Mouse (Mus musculus) megakaryocyte, adult 5-6 weeks (primary cell): Measurements from ENCODE around the gene Gm20388. TPM values are rescaled to one million over a fixed set of nuclear protein-coding genes. Genes with fewer than 3 reads are reported as not detected.

Source experiments
- ATAC-seq: 2 replicates; pipeline ENCODE4 v1.8.0; 2016; ENCODE audit warnings: mild to moderate bottlenecking, inconsistent platforms; ENCODE audit not compliant: poor library complexity, severe bottlenecking
- total RNA-seq, 2 experiments: library from RNA; stranded (forward) in 1 of 2; stranded (reverse) in 1 of 2; fragments of 153-499, 151-499 nt in 1 of 2; fragments of 221-1000, 200-1000 nt in 1 of 2; gene quantifications; 2 replicates each; pipeline versions ENCODE4 v1.2.3 to v1.2.4; 2015 to 2017

Gm20388 gene
- total RNA-seq, 2 experiments from 2014 or later, result 7.6 to 15.5 TPM

DNA sequence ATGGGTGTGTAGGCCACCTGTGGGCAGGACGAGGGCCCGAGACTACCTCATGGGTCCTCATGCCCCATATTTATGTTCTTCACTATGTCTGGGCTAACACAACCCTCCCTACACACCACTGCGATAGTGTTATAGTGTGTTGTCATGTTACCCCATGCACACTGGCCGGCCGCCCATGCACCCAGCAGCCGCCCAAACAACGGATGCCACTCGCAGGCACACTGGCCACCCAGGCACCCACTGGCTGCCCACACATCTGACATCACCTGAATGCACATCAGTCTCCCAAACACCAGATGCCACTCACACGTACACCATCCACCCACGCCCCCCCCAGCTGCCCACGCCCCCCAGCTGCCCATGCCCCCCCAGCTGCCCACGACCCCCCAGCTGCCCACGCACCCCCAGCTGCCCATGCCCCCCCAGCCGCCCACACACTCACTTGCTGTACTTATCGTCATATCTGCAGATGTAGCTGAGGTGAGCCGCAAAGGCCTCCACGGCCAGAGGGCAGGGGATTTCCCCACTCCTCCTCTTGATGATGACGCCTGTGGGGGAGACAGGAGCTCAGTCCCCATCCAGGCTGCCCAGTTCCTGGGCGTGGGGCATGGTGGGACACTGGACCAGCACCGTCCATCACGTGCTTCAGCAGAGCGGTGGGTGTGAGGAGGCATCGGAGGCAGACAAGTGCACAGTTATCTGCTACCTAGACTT is 4460.9 kb downstream of the Gm20388 start:
- no peak for ATAC-seq

GRCm38 (mm10) chr8:124373753-124374152 is 4463.1 kb downstream of the Gm20388 start:
- no peak for ATAC-seq

- ATAC-seq, result no peak
Observed at GRCm38 (mm10) chr8:124375168-124375567, 4464.5 kb downstream of the Gm20388 start.

GRCm38 (mm10) chr8:124375727-124376126 is 4465.1 kb downstream of the Gm20388 start:
- no peak for ATAC-seq

- no peak for ATAC-seq
Observed at GRCm38 (mm10) chr8:124376406-124376805, 4465.8 kb downstream of the Gm20388 start.

- no peak for ATAC-seq
Observed at GRCm38 (mm10) chr8:124379289-124379688, 4468.6 kb downstream of the Gm20388 start.

- ATAC-seq, result no peak
Observed at GRCm38 (mm10) chr8:124382235-124382634, 4471.6 kb downstream of the Gm20388 start.

- no peak for ATAC-seq
Observed at GRCm38 (mm10) chr8:124384336-124384735, 4473.7 kb downstream of the Gm20388 start.

DNA sequence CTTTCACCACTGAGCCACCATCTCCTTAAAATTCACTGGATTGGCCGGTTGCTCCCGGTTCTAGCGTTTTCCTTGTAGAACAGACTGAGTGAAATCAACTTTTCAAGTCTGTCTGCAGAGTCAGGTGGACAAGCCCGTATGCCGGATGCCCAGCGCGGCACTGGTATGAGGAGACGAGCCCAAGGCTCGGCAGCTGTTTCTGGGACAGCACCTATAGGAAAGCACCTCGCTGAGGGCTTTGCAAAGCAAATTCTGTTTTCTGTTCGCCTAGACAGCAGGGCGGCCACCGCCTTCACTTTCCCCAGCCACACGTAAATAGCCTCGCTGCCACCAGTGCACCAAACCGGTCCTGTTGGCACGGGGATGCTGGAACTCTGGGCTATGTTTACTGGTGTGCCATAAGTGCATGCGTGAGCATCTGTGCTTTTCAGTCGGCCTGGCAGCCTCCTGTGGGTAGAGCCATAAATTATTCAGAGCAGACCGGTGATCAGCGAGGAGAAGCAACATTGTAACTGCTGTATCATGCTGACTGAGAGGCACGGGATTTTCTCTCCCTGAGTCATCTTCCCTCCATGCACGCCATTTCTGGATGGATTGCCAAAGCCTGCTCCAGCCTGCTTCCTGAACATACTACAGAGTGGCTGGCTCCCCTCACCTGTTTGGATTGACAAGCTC is 4475.7 kb downstream of the Gm20388 start:
- no peak for ATAC-seq

- ATAC-seq, result no peak
Observed at GRCm38 (mm10) chr8:124389495-124389894, 4478.9 kb downstream of the Gm20388 start.

DNA sequence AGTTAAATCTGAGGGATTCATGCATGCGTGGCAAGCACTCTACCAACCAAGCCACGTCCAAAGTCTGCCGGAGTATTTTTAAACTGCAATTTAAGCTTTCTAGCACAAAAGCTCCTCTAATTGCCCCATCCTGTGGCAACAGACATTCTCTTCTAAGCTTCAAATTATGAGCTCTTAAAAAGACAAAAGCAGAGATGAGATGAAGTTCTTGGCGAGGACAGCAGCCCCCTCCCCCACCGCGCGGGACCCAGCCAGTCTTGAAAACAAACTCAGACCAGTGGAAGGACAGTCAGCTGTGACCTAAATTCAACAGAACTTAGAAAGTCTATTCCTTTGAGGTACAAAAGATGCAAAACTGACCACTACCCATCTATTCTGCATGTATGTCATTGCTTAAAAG is 4480.6 kb downstream of the Gm20388 start:
- ATAC-seq, result no peak

DNA sequence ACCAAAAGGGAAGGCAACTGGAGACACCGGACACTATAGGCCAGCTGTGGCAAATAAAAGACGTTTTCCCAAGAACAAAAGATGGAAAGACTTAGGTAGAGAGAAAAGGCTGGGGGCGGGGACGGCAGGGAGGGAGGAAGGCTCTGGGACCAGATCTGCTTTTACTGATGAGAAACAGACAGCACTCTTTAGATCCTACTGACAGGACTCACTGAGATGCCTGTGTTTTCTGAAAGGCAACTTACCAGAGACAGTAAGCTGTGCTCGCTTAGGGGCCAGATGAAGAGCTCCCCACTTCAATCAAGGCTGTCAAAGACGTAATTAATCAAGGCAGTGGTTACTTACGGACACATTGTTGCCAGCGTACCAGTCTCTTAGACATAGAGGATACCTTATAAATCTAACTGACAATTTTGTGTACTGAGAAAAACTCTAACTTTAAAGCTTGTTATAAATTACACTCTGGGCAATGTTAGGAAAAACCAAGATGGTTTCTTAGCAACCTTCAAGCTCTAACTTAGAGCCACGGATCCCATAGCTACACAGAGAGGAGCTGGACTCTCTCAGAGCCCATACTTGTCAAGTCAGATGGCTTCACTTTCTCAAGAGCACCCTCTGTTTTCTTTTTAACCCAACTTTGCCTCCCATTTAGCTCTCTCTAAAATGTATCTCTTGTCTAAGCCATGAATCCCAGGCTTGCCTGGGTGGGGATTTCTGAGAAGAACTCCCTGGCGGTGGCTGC is 4481.8 kb downstream of the Gm20388 start:
- no peak for ATAC-seq

GRCm38 (mm10) chr8:124393013-124393412 is 4482.4 kb downstream of the Gm20388 start:
- ATAC-seq, result no peak

DNA sequence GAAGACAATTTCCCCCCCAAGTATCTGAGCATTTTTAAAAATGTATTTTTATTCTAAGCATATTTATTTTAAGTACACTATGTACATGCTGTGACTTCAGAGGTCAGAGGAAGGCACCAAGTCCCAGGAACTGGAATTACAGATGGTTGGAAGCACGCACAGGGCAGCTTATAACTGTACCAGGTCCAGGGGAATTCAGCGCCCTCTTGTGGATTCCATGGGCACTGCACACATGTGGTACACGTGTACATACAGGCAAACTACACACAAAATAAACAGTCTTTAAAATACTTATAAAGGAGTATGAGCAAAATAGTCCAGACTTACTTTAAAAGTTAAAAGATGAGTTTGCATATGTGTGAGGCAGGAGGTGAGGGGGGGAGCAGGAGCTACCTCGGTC is 4483.3 kb downstream of the Gm20388 start:
- ATAC-seq, result no peak

GRCm38 (mm10) chr8:124394951-124395350 is 4484.3 kb downstream of the Gm20388 start:
- no peak for ATAC-seq

Other genes with a start within 250 kb of the Gm20388 start
- gene Wfdc1, start 244.5 kb upstream of the Gm20388 start, total RNA-seq (2015), result not detected in 2 replicates
- not detected in 2 replicates for gene Wfdc1, start 244.5 kb upstream of the Gm20388 start, total RNA-seq (2017)
- gene Atp2c2, start 210.8 kb upstream of the Gm20388 start, total RNA-seq (2015), result not detected in 2 replicates
- not detected in 2 replicates for gene Atp2c2, start 210.8 kb upstream of the Gm20388 start, total RNA-seq (2017)
- gene Tldc1, start 132.4 kb upstream of the Gm20388 start, total RNA-seq (2015), result 2.2 and 2.6 TPM in 2 replicates
- gene Tldc1, start 132.4 kb upstream of the Gm20388 start, total RNA-seq (2017), result 2.9 and 4.3 TPM in 2 replicates
- 526 and 619 TPM in 2 replicates for gene Cotl1, start 70.3 kb upstream of the Gm20388 start, total RNA-seq (2015)
- gene Cotl1, start 70.3 kb upstream of the Gm20388 start, total RNA-seq (2017), result 490 and 532 TPM in 2 replicates
- gene Klhl36, start 48.6 kb upstream of the Gm20388 start, total RNA-seq (2015), result 2.7 and 5.5 TPM in 2 replicates
- 8.5 and 9.2 TPM in 2 replicates for gene Klhl36, start 48.6 kb upstream of the Gm20388 start, total RNA-seq (2017)
- gene Usp10, start 481 bp upstream of the Gm20388 start, total RNA-seq (2015), result 24.9 and 31.9 TPM in 2 replicates
- gene Usp10, start 481 bp upstream of the Gm20388 start, total RNA-seq (2017), result 13.3 and 20.1 TPM in 2 replicates
- gene Crispld2, start 81.6 kb downstream of the Gm20388 start, total RNA-seq (2015), result 6.4 and 8.8 TPM in 2 replicates
- 7.8 and 10.5 TPM in 2 replicates for gene Crispld2, start 81.6 kb downstream of the Gm20388 start, total RNA-seq (2017)
- gene Zdhhc7, start 190.6 kb downstream of the Gm20388 start, total RNA-seq (2015), result 21.1 and 23.0 TPM in 2 replicates
- gene Zdhhc7, start 190.6 kb downstream of the Gm20388 start, total RNA-seq (2017), result 31.8 and 33.3 TPM in 2 replicates
- gene 6430548M08Rik, start 203.3 kb downstream of the Gm20388 start, total RNA-seq (2015), result 61.4 and 76.5 TPM in 2 replicates
- gene 6430548M08Rik, start 203.3 kb downstream of the Gm20388 start, total RNA-seq (2017), result 70.0 and 87.2 TPM in 2 replicates